Mouse (Mus musculus) myocyte (in vitro differentiated cells): ENCODE measurements at regions not wholly inside any gene's neighbourhood (a gene's known extent, or its start where the extent isn't known, plus 50 kb on each side); places are given as distances from the start of the nearest gene placed in this dataset.

Experiments used
- CEBPB ChIP-seq: IDR thresholded peaks from 2 replicates; pipeline ENCODE4 v1.6.1; 2011; ENCODE audit warnings: mild to moderate bottlenecking, moderate library complexity; ENCODE audit not compliant: poor library complexity, insufficient read depth, severe bottlenecking
- E2F4 ChIP-seq: IDR thresholded peaks from one replicate; pipeline ENCODE4 v1.6.1; 2011; ENCODE audit warnings: mild to moderate bottlenecking, control low read depth, moderate library complexity; ENCODE audit not compliant: insufficient read depth
- MAX ChIP-seq: IDR thresholded peaks from one replicate; pipeline ENCODE4 v1.6.1; 2011; ENCODE audit warnings: low read depth, mild to moderate bottlenecking, control low read depth
- MYOD1 ChIP-seq, 3 experiments: IDR thresholded peaks; one replicate each; pipeline ENCODE4 v1.6.1; 2011; ENCODE audit warnings: control low read depth in 2 of 3, low read depth in 2 of 3, mild to moderate bottlenecking in 2 of 3, moderate library complexity in 1 of 3; ENCODE audit not compliant: insufficient read length in 2 of 3, control insufficient read depth in 1 of 3
- MYOG ChIP-seq, 3 experiments: IDR thresholded peaks; one replicate each; pipeline ENCODE4 v1.6.1; 2011; ENCODE audit warnings: control low read depth in 2 of 3, low read depth in 2 of 3, mild to moderate bottlenecking in 2 of 3; ENCODE audit not compliant: insufficient read length in 2 of 3, control insufficient read depth in 1 of 3, insufficient read depth in 1 of 3
- POLR2A ChIP-seq: IDR thresholded peaks from one replicate; pipeline ENCODE4 v1.6.1; 2011; ENCODE audit warnings: low read depth, mild to moderate bottlenecking, control low read depth, moderate library complexity; ENCODE audit not compliant: insufficient read length
- POLR2AphosphoS2 ChIP-seq: IDR thresholded peaks from one replicate; pipeline ENCODE4 v1.6.1; 2011; ENCODE audit warnings: low read depth, control low read depth; ENCODE audit not compliant: insufficient read length
- REST ChIP-seq: IDR thresholded peaks from one replicate; pipeline ENCODE4 v1.6.1; 2011; ENCODE audit warnings: mild to moderate bottlenecking, control low read depth, moderate library complexity; ENCODE audit not compliant: insufficient read depth, insufficient read length
- SRF ChIP-seq: IDR thresholded peaks from one replicate; pipeline ENCODE4 v1.6.1; 2011; ENCODE audit warnings: low read depth; ENCODE audit not compliant: control insufficient read depth, insufficient read length
- TCF12 ChIP-seq: IDR thresholded peaks from one replicate; pipeline ENCODE4 v1.6.1; 2011; ENCODE audit warnings: mild to moderate bottlenecking, control low read depth; ENCODE audit not compliant: poor library complexity, insufficient read depth, severe bottlenecking
- TCF3 ChIP-seq: IDR thresholded peaks from one replicate; pipeline ENCODE4 v1.6.1; 2011; ENCODE audit warnings: low read depth, control low read depth; ENCODE audit not compliant: insufficient read length
- USF1 ChIP-seq: IDR thresholded peaks from one replicate; pipeline ENCODE4 v1.6.1; 2011; ENCODE audit warnings: low read depth, mild to moderate bottlenecking, control low read depth, moderate library complexity

DNA sequence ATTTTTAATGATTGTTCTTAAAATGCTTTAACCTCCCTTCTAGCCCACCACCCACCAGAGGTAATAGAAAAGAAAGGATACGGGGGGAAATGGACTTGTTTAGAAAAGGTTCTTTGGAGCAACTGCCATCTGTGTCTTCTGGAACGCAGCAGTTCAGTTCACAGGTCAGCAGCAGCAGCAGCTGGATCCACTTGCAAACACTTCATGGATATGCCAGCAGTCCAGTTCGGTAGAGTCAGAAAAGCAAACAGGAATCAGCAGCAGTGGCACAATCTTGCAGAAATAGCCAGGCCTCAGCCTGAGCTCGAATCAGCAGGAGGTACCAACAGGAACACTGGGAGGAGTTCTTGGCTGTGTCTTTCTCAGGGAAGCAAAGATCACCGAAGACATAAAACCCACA, 64.3 kb upstream of the Msn start:
- TF ChIP-seq USF1 (no peak), POLR2A (no peak), POLR2AphosphoS2 (no peak), MAX (no peak), CEBPB (no peak), E2F4 (no peak), MYOG (IDR thresholded peaks at IDR 0.05; ENCODE audit: control insufficient read depth in 1 of 3, insufficient read depth in 1 of 3, insufficient read length in 2 of 3, low read depth in 2 of 3) (no peak), TCF3 (no peak), MYOD1 (IDR thresholded peaks at IDR 0.05; ENCODE audit: control insufficient read depth in 1 of 3, insufficient read length in 2 of 3, low read depth in 2 of 3) (no peak), TCF12 (no peak), REST (no peak), SRF (no peak)
